Mouse (Mus musculus): ENCODE data around the gene Tmem233.

Gene Tmem233

GRCm38 (mm10) chr5:116083081-116083480 is at the start of gene Tmem233:
Tmem233 (minus strand) TSS chr5:116083244.
- DNase-seq (ENCODE audit: low spot score), result no peak

- peak; percentile 74 for DNase-seq (ENCODE audit: low spot score)
Measured at GRCm38 (mm10) chr5:116123344-116123743, 40.3 kb upstream of the Tmem233 start.

- peak; percentile 9 for DNase-seq (ENCODE audit: low spot score)
Measured at GRCm38 (mm10) chr5:116116567-116116966, 33.5 kb upstream of the Tmem233 start.

GRCm38 (mm10) chr5:116116110-116116509 is 33.1 kb upstream of the Tmem233 start:
- no peak for DNase-seq (ENCODE audit: low spot score)

- DNase-seq (ENCODE audit: low spot score), result no peak
Measured at GRCm38 (mm10) chr5:116115071-116115834, 32.2 kb upstream of the Tmem233 start.

GRCm38 (mm10) chr5:116108651-116109050 is 25.6 kb upstream of the Tmem233 start:
- no peak for DNase-seq (ENCODE audit: low spot score)

GRCm38 (mm10) chr5:116084231-116084630 is 1.2 kb upstream of the Tmem233 start:
- no peak for DNase-seq (ENCODE audit: low spot score)

GRCm38 (mm10) chr5:116082241-116082900 is 673 bp downstream of the Tmem233 start:
- no peak for DNase-seq (ENCODE audit: low spot score)

GRCm38 (mm10) chr5:116081616-116082015 is 1.4 kb downstream of the Tmem233 start:
- no peak for DNase-seq (ENCODE audit: low spot score)

GRCm38 (mm10) chr5:116080736-116081135 is 2.3 kb downstream of the Tmem233 start:
- no peak for DNase-seq (ENCODE audit: low spot score)

GRCm38 (mm10) chr5:116069618-116070017 is 13.4 kb downstream of the Tmem233 start:
- no peak for DNase-seq (ENCODE audit: low spot score)

GRCm38 (mm10) chr5:116052826-116053225 is 30.2 kb downstream of the Tmem233 start:
- no peak for DNase-seq (ENCODE audit: low spot score)

- DNase-seq (ENCODE audit: low spot score), result no peak
Measured at GRCm38 (mm10) chr5:116052171-116052570, 30.9 kb downstream of the Tmem233 start.

GRCm38 (mm10) chr5:116049821-116050220 is 33.2 kb downstream of the Tmem233 start:
- no peak for DNase-seq (ENCODE audit: low spot score)

GRCm38 (mm10) chr5:116048321-116048720 is 34.7 kb downstream of the Tmem233 start:
- DNase-seq (ENCODE audit: low spot score), result no peak

- DNase-seq (ENCODE audit: low spot score), result no peak
Measured at GRCm38 (mm10) chr5:116046246-116046645, 36.8 kb downstream of the Tmem233 start.

GRCm38 (mm10) chr5:116045581-116045980 is 37.5 kb downstream of the Tmem233 start:
- no peak for DNase-seq (ENCODE audit: low spot score)

- no peak for DNase-seq (ENCODE audit: low spot score)
Measured at GRCm38 (mm10) chr5:116042241-116042640, 40.8 kb downstream of the Tmem233 start.

- no peak for DNase-seq (ENCODE audit: low spot score)
Measured at GRCm38 (mm10) chr5:116039706-116040105, 43.3 kb downstream of the Tmem233 start.

- DNase-seq (ENCODE audit: low spot score), result no peak
Measured at GRCm38 (mm10) chr5:116037731-116038130, 45.3 kb downstream of the Tmem233 start.

GRCm38 (mm10) chr5:116036465-116036864 is 46.6 kb downstream of the Tmem233 start:
- no peak for DNase-seq (ENCODE audit: low spot score)

GRCm38 (mm10) chr5:116031190-116031577 is 51.9 kb downstream of the Tmem233 start:
- peak; percentile 62 for DNase-seq (ENCODE audit: low spot score)

- no peak for DNase-seq (ENCODE audit: low spot score)
Measured at GRCm38 (mm10) chr5:116030566-116031189, 52.4 kb downstream of the Tmem233 start.
